Mouse (Mus musculus) gastrocnemius, adult 2 months (tissue): Measurements from ENCODE around the gene Slc30a3. TPM values are rescaled to one million over a fixed set of nuclear protein-coding genes. Genes with fewer than 3 reads are reported as not detected.
"Not testable (repeated sequence)": the region's sequence is repeated elsewhere in the genome, so short reads cannot be mapped to it uniquely, and the experiment has no call there.

Experiments
- DNase-seq: peaks from one replicate; pipeline ENCODE4 v3.0.0; 2022
- H3K27ac ChIP-seq: fragments of 200-600 bp; 2 replicates; pipeline ENCODE4 v1.8.1; 2022; ENCODE audit warnings: mild to moderate bottlenecking
- H3K4me3 ChIP-seq: fragments of 200-600 bp; 2 replicates; pipeline ENCODE4 v1.8.1; 2022; ENCODE audit warnings: mild to moderate bottlenecking, moderate library complexity
- CTCF ChIP-seq: fragments of 200-600 bp; IDR thresholded peaks from 2 replicates; pipeline ENCODE4 v1.8.1; 2022; ENCODE audit warnings: antibody characterized with exemption, mild to moderate bottlenecking, moderate library complexity
- intact Hi-C: fragments of 180-260 bp; cut with DNase I; formaldehyde crosslinking; loops from one replicate; pipeline ENCODE4 v1.15.1; 2025
- total RNA-seq, 2 experiments: library from RNA; stranded (reverse); gene quantifications; 2 replicates each; pipeline ENCODE4 v1.2.3; 2021

Gene Slc30a3
- total RNA-seq, 2 experiments from 2014 or later = not detected

DNA sequence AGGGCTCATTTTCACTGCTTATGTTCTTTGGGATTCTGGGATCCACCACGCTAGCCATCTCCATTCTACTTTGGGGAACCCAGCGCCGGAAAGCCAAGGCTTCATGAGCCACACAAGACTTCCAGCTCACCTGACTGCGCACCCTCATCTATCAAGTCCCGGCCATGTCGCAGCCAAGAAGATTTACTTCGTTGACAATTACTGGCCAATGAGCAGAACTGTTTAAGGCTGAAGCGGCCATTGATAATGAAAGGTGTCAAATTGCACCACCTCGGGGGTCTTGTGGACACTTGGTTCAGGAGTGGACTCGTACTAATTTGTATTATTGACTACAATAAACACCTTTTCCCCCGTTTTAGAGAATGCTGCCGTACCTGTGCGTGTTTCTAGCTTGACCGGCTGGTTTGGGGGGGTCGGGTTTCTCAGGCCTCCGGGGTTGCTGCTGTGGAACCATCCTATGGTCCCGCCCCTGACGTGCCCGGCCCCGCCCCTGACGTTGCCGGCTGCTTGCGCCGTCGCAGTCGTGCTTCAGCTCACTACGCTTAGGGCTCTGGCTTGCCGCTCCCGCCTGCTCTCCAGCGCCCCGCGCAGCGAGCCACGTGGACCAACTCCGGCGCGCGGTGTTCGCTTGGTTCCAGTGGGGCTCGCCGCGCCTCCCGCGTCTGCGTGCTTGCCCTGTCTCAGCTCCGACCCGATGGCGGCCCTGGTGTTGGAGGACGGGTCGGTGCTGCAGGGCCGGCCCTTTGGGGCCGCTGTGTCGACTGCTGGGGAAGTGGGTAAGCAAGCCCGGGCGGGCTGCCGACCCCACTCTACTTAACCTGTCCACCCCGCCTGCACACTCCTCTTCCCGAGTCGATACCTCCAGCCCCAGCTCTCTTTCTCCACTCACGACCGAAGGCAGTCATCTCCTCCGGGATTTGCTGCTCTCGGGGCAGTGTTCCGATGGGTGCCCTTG lies 53.5 kb downstream of the Slc30a3 start, which contains the start of gene Cad:
Gene Cad (plus strand): TSS at position 520 of the 955 bp plus-strand sequence.
- H3K27ac ChIP-seq = peak within 1 kb of the TSS; percentile 90
- peak within 1 kb of the TSS; percentile 88 for H3K4me3 ChIP-seq
- peak; percentile 97 for DNase-seq
- intact Hi-C loops = no loop called here
- TF ChIP-seq CTCF = peak; percentile 27

DNA sequence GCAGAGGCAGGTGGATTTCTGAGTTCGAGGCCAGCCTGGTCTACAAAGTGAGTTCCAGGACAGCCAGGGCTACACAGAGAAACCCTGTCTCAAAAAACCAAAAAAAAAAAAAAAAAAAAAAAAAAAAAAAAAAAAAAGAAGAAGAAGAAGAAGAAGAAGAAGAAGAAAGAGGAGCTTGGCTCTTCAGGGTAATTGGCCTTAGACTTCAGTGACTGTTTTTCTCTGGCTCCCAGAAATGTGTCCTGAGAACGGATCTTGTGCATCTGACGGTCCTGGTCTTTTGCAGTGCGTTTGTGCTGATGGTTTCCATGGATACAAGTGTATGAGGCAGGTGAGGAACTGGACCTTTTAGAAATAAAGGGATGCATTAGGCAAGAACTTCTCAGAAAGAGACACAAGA lies 54.3 kb downstream of the Slc30a3 start:
- DNase-seq, intact Hi-C loops: not testable (repeated sequence)
- Histone ChIP-seq H3K27ac (peak overlapping the region; percentile 90), H3K4me3 (peak overlapping the region; percentile 88)

DNA sequence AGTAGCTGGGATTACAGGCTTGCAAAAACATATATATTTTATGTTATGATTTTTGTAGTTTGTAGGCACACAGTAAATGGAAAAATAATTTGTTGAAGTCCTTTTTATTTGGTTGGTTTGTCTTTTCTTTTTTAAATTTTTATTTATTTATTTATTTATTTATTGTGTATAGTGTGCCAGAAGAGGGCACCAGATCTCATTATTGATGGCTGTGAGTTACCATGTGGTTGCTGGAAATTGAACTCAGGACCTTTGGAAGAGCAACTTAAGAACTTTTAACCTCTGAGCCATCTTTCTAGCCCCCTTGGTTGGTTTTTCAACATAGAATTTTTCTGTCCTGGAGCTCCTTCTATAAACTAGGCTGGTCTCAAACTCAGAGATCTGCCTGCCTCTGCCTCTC lies 57.6 kb downstream of the Slc30a3 start:
- TF ChIP-seq CTCF = peak; percentile 31
- Histone ChIP-seq H3K4me3 (no peak overlapping the region), H3K27ac (no peak overlapping the region; the same call in 1 of the 2 replicates)
- intact Hi-C loops = no loop called here
- DNase-seq = no peak

DNA sequence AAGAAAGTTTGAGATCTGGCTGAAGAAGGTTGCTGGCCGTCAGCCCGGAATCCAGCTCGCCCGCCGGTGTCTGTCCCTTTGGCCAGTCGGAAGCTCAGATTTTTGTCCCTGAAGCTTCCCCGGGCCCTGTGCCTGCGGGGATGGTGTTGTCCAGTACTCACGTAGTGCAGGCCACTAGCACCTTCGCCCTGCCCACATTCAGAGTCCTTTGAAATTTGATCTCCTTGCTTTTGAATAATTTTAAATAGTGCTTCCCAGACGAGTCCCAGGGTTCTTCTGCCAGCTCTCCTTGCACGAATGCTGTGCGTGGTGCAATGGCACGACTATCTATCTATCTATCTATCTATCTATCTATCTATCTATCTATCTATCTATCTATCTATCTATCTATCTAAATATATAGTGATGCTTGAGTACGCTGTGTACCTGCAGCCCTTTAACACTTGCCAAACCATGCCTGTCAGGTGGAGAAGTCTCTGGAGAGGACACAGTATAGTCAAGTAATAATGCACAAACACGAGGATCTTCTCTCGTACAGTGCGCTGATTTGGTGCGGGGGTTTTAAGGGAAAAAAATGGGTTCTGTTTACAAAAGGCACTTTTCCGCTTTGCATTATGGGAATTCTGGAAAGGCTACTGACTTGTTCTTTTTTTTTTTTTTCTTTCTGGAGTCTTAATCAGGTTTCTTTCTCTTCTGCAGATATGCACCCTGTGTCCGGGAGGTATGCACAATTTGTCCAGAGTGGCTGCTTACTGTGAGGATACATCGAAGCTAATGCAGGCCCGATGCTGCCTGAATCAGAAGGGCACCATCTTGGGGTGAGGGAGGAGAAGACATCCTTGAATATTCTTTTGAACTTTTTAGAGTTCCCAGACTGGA lies 59.0 kb downstream of the Slc30a3 start, which contains the start of gene Slc5a6:
Gene Slc5a6 (minus strand): TSS at position 162 of the 879 bp plus-strand sequence.
- H3K27ac ChIP-seq = peak within 1 kb of the TSS; percentile 96
- DNase-seq = peak; percentile 51
- H3K4me3 ChIP-seq = peak within 1 kb of the TSS; percentile 98
- intact Hi-C loops = loop anchor here (5.0 to 10.0 kb wide), 3 partner anchors 77 to 246 kb away; partner anchors contain the start of genes Fndc4, Gckr and Ift172
- TF ChIP-seq CTCF = peak; percentile 70

DNA sequence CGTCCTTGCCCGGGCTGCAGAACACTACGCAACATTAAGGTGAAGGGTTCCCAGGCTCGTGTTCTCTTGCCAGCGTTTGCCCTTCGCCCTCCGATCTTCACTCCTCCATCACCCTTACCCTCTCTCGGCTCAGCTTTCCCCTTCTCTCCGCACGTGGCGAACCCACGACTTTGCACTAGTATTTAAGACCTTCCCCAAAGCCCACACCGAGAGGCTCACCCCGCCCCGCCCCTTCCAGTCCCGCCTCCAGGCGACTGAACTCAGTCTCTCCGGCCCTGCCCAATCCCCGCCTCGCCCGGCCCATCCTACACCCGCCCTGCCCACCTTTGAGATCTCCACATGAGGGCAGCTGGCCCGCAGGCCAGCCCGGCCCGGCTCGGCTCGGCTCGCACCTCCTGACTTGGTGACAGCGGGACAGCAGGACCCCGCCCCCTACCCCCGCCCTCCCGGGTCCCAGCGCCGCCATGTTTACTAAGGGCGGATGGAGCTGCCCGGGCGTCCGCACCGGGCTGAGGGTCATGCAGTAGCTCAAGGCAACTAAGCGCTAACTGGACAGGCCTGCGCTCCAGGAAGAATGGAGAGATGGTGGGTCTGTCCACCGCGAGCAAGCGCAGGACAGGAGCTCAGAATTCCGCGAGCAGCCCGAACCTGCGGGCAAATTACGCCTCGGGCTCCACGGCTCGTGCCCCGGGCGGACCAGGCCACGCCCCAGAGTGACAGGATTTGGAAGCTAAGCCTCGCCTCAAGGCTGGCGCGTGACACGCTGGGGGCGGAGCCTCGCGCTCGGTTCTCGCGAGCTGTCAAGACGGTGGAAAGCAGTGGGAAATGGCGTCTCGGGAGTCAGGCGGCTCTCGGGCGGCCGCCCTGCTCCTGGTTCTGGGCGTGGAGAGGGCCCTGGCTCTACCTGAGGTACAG lies 59.9 kb downstream of the Slc30a3 start, which contains the start of gene Atraid:
Gene Atraid (plus strand): TSS at position 465 of the 915 bp plus-strand sequence.
- Histone ChIP-seq H3K4me3 (peak within 1 kb of the TSS; percentile 98), H3K27ac (peak within 1 kb of the TSS; percentile 96)
- peak; percentile 100 for DNase-seq
- TF ChIP-seq CTCF = no peak
- intact Hi-C loops = loop anchor here (5.0 to 10.0 kb wide), 3 partner anchors 76 to 247 kb away; partner anchors contain the start of genes Fndc4, Gckr and Ift172

DNA sequence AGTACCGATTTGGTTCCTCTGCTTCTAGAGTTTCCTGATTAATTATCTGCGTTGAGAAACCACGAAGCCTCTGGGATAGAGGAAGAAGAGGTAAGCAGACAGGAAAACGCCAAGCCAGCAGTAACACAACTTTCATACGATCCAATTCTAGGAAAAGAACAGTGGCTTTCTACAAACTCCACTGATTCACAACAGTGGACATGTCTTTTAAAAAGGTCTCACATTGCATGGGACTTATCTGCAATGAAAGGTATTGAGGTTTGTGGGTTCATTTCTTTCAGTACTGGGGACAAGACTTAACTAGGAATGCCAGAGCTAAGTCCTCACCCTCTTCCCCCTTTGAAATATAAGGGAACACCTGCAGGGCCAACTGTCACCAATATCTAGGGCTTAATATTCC lies 61.0 kb downstream of the Slc30a3 start:
- H3K27ac ChIP-seq = peak overlapping the region; percentile 96
- TF ChIP-seq CTCF = no peak
- intact Hi-C loops = loop anchor here (5.0 to 10.0 kb wide), 3 partner anchors 75 to 248 kb away; partner anchors contain the start of genes Fndc4, Gckr and Ift172
- no peak for DNase-seq
- peak overlapping the region; percentile 98 for H3K4me3 ChIP-seq

DNA sequence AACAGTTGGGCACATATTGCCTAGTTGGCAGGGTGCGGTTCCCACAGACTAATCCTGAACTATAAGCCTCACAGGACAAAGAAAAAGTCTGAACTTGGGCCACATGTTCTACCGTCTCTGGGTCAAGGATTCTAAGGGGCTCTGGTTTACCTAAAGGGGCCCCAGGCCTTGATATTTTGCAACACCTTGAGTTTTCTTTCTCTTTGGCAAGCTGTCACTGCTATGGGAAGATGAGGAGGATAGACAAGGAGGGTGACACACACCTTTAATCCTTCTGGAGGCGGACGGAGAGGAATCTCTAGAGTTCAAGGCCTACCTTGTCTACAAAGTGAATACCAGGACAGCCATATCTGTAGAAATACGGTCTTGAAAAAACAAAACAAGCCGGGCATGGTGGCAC lies 61.6 kb downstream of the Slc30a3 start:
- no peak for DNase-seq
- Histone ChIP-seq H3K27ac (no peak overlapping the region), H3K4me3 (no peak overlapping the region)
- TF ChIP-seq CTCF = no peak
- intact Hi-C loops = loop anchor here (5.0 to 10.0 kb wide), 3 partner anchors 74 to 248 kb away; partner anchors contain the start of genes Fndc4, Gckr and Ift172

DNA sequence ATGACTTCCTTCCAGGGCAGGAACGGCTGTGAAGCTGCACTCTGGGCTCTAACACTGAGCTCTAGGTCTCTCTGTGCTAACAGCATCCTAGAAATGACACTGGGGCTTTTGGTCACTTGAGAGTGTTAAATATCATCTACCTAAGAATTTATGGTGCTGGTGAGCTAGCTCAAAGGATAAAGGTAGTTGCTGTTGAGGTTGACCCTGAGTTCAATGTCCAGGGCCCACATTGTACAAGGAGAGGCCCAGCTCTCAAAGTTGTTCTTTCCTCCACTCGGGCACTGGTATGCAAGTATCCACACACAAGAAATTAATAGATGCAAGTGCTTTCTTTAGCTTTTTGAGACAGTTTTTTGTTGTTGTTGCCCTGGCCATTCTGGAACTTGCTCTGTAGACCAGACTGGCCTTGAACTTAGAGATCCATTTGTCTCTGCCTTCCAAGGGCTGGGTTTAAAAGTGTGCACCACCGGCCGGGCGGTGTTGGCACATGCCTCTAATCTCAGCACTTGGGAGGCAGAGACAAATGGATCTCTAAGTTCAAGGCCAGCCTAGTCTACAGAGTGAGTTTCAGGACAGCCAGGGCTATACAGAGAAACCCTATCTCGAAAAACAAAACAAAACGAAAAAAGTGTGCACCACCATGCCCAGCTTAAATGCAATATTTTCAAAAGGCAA lies 69.7 kb downstream of the Slc30a3 start:
- intact Hi-C loops = no loop called here
- no peak overlapping the region for H3K27ac ChIP-seq
- DNase-seq = no peak
- TF ChIP-seq CTCF = no peak
- no peak overlapping the region for H3K4me3 ChIP-seq

DNA sequence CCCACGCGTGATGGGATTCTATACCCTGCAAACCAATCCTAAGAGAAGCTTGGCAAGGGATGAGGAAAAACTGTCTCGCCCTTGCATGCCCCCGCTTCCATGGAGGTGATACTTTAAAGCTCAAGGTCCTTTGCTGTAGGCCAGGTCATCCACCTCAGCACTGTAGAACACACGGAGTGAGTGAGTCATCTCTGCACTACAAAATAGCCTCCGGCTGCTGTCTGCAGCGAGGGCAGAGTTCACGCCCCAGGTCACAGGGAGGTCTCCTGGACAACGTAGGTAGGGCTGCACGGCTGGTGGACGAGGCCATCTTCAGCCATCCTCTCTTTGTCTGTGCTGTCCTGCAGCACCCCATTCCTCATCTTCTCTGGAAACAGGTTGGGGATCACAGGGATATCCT lies 71.5 kb downstream of the Slc30a3 start:
- DNase-seq, H3K4me3 ChIP-seq, intact Hi-C loops: not testable (repeated sequence)

More for the DNA sequence above, 71.5 kb downstream of the Slc30a3 start:
- H3K27ac ChIP-seq = not testable (repeated sequence)

Other genes starting within 250 kb of the Slc30a3 start
- 10 to 100 TPM; 28.8 to 31.2 TPM for gene Tmem214, start 240.2 kb downstream of the Slc30a3 start, total RNA-seq
- 1 to 10 TPM; 1.6 to 2.3 TPM for gene Agbl5, start 219.5 kb downstream of the Slc30a3 start, total RNA-seq
- gene Ost4, start 200.4 kb downstream of the Slc30a3 start, total RNA-seq = 100 to 1,000 TPM; 103 to 121 TPM
- gene Emilin1, start 194.8 kb downstream of the Slc30a3 start, total RNA-seq = 1 to 10 TPM; 2.7 to 7.7 TPM
- 10 to 100 TPM; 29.2 to 30.8 TPM for gene Khk, start 186.8 kb downstream of the Slc30a3 start, total RNA-seq
- gene Cgref1, start 162.6 kb downstream of the Slc30a3 start, total RNA-seq = 1 to 10 TPM; 2.0 to 2.9 TPM
- 10 to 100 TPM; 76.5 to 83.6 TPM for gene Preb, start 147.9 kb downstream of the Slc30a3 start, total RNA-seq
- gene Tcf23, start 139.6 kb downstream of the Slc30a3 start, total RNA-seq = under 1 TPM in 1 of 2 experiments, not detected in 1; 0.28 TPM
- 10 to 100 TPM; 40.9 to 41.6 TPM for gene Atraid, start 59.9 kb downstream of the Slc30a3 start, total RNA-seq
- gene Slc5a6, start 59.3 kb downstream of the Slc30a3 start, total RNA-seq = 1 to 10 TPM; 5.6 to 6.0 TPM
- gene Cad, start 53.5 kb downstream of the Slc30a3 start, total RNA-seq = 10 to 100 TPM; 25.5 to 28.6 TPM
- gene Dnajc5g, start 2.0 kb downstream of the Slc30a3 start, total RNA-seq = not detected
- gene Trim54, start 8.5 kb upstream of the Slc30a3 start, total RNA-seq = 100 to 1,000 TPM; 356 to 504 TPM
- gene Ucn, start 30.6 kb upstream of the Slc30a3 start, total RNA-seq = not detected
- 10 to 100 TPM; 16.9 to 24.2 TPM for gene Mpv17, start 46.0 kb upstream of the Slc30a3 start, total RNA-seq
- under 1 TPM; 0.53 to 0.74 TPM for gene Gm29609, start 71.7 kb upstream of the Slc30a3 start, total RNA-seq
- gene Gtf3c2, start 71.9 kb upstream of the Slc30a3 start, total RNA-seq = 10 to 100 TPM; 22.9 to 26.5 TPM
- 10 to 100 TPM; 31.1 to 33.2 TPM for gene Snx17, start 85.0 kb upstream of the Slc30a3 start, total RNA-seq
- 10 to 100 TPM; 39.5 to 53.9 TPM for gene Eif2b4, start 85.2 kb upstream of the Slc30a3 start, total RNA-seq
- 1 to 10 TPM; 6.2 to 7.1 TPM for gene Zfp513, start 94.1 kb upstream of the Slc30a3 start, total RNA-seq
- 10 to 100 TPM; 41.1 to 45.7 TPM for gene Ppm1g, start 112.5 kb upstream of the Slc30a3 start, total RNA-seq
- 10 to 100 TPM; 51.3 to 58.5 TPM for gene Nrbp1, start 132.6 kb upstream of the Slc30a3 start, total RNA-seq
- gene Gm9970, start 133.0 kb upstream of the Slc30a3 start, total RNA-seq = not detected
- gene Krtcap3, start 143.5 kb upstream of the Slc30a3 start, total RNA-seq = 1 to 10 TPM; 1.5 to 2.0 TPM
- 10 to 100 TPM; 26.0 to 34.8 TPM for gene Ift172, start 182.9 kb upstream of the Slc30a3 start, total RNA-seq
- gene Fndc4, start 187.8 kb upstream of the Slc30a3 start, total RNA-seq = 1 to 10 TPM; 1.2 to 3.2 TPM
- gene Gckr, start 189.2 kb upstream of the Slc30a3 start, total RNA-seq = not detected